Mouse (Mus musculus) forebrain, embryonic 10.5 days (tissue): ENCODE results near the gene Adgrf4. TPM values are rescaled to one million over a fixed set of nuclear protein-coding genes. Genes with fewer than 3 reads are reported as not detected.

Source experiments
- DNase-seq: peaks from one replicate; pipeline ENCODE4 v3.0.0-alpha.2; 2017; ENCODE audit warnings: low spot score; ENCODE audit errors: extremely low spot score
- H3K27ac ChIP-seq: fragments of 300-500 bp; sonication (generic); 2 replicates; pipeline ENCODE4 v1.5.1; 2016; ENCODE audit warnings: mild to moderate bottlenecking
- H3K27me3 ChIP-seq: fragments of 300-500 bp; sonication (generic); 2 replicates; pipeline ENCODE4 v1.6.1; 2016; ENCODE audit warnings: mild to moderate bottlenecking; ENCODE audit not compliant: poor library complexity, severe bottlenecking
- H3K36me3 ChIP-seq: fragments of 300-500 bp; sonication (generic); replicated peaks from 2 replicates; pipeline ENCODE4 v1.6.1; 2016; ENCODE audit warnings: mild to moderate bottlenecking, moderate library complexity
- H3K4me1 ChIP-seq: fragments of 300-500 bp; sonication (generic); 2 replicates; pipeline ENCODE4 v1.6.1; 2016
- H3K4me3 ChIP-seq: fragments of 300-500 bp; sonication (generic); 2 replicates; pipeline ENCODE4 v1.5.1; 2016; ENCODE audit warnings: mild to moderate bottlenecking, moderate library complexity
- H3K9me3 ChIP-seq: fragments of 300-500 bp; sonication (generic); 2 replicates; pipeline ENCODE4 v1.6.1; 2016; ENCODE audit warnings: mild to moderate bottlenecking, moderate library complexity
- WGBS: fragments of 180-500 bp; shearing (Covaris S2); methylation state at CpG from one replicate; pipeline ENCODE4 v1.1.7; 2016; 5-methylcytosine and 5-hydroxymethylcytosine counted together
- polyA plus RNA-seq: library from polyadenylated mRNA; unstranded; fragments of >200 nt; fragmentation: Nextera tagmentation; extraction: Ambion mirVana; gene quantifications from 2 replicates; pipeline ENCODE4 v1.2.1, GENCODE M21; 2016

Adgrf4 gene
- polyA plus RNA-seq, 1 experiment from 2014 or later = not detected

DNA sequence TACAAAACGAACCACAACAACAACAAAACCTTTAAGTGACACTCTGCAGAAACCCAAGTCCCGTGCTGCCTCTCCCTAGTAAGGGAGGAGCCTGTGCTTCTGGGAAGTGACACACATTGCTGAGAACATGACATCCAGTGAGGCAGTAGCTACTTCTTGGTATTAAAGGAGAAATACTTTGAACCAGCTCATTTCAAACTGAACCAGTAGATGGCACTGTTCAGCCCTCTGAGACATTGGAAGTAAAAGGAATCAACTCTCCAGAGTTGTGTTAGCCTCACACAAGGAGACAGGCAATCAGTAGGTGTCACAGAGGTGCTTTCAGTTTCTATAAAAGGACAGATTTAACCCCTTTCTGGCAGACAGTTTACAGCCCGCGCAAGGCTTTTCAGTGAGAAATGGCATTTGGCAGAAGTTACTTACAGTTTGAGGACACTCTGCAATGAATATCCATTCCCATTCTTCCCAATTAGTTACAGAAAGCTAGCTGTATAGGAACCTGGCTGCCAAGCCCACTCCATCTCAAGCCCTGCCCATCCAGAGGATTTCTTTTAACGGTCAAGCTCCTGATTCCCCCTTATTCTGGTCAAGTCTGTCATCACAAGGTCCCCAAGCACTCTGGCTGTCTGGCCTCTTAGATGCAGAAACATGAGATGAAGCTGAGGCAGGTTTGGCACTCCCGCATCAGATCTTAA lies 78.9 kb downstream of the Adgrf4 start:
- no peak overlapping the region for H3K4me3 ChIP-seq
- DNase-seq = peak; percentile 17
- no peaks in the 10 kb centered on the region for H3K9me3 ChIP-seq
- no peak overlapping the region for H3K27ac ChIP-seq
- H3K27me3 ChIP-seq = no peaks in the 10 kb centered on the region
- WGBS = 39% methylated on average over 6 of the region's 6 CpGs
- H3K4me1 ChIP-seq = peaks cover 17% of the 10 kb centered on the region
- H3K36me3 ChIP-seq = no peaks in the 10 kb centered on the region

DNA sequence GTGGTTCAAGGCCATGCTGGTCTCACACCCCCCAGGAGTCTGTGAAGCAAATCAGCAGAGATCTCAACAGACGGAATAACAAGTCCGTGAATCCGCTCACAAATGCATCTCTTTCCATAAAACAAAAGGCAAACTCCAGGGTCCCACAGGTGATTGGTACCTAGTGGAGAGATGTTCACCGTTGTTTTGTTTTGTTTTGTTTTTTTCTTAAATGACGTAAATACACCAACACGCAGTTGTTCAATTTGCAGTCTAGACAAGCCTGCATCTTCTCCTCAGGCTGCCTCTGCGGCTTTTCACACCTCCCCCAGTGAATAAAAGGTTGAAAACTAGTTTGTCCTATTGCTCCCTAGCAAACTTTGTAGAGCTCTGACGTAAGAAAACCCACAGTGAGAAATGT lies 80.8 kb downstream of the Adgrf4 start, which contains the start of gene Opn5:
Gene Opn5 (minus strand): TSS at position 101 of the 400 bp plus-strand sequence.
- Histone ChIP-seq H3K27me3 (no peaks in the 10 kb centered on the region), H3K9me3 (no peaks in the 10 kb centered on the region), H3K4me1 (peaks cover 28% of the 10 kb centered on the region), H3K36me3 (no peaks in the 10 kb centered on the region), H3K4me3 (no peak within 1 kb of the TSS), H3K27ac (no peak within 1 kb of the TSS)
- WGBS = 86% methylated on average over 8 of the region's 8 CpGs
- no peak for DNase-seq

DNA sequence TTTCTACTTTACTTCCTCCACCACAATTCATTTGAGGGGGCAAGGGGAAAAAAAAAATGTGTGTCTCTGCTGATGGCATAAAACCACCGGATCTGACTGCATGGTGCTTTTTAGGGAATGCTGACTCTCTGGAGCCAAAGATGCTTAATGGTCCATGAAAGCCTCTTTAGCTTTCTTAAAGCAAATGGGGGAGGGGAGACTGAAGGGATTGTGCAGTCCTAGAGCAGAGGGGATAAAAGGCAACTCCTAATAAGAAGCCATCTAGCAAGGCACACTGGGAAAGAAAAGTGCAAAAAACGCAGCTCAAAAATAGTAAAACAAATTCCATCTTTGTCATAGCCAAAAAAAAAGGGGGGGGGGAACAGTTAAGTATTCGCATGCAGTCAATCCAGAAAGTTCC lies 83.8 kb downstream of the Adgrf4 start:
- no peak for DNase-seq
- 25% methylated on average over 3 of the region's 3 CpGs for WGBS
- Histone ChIP-seq H3K36me3 (no peaks in the 10 kb centered on the region), H3K4me3 (no peak overlapping the region), H3K4me1 (peaks cover 28% of the 10 kb centered on the region), H3K9me3 (no peaks in the 10 kb centered on the region), H3K27me3 (no peaks in the 10 kb centered on the region), H3K27ac (0 out of 2 replicates have a peak overlapping the region, but pooled peaks have one; percentile 20)

Other genes starting within 250 kb of the Adgrf4 start
- not detected in 2 replicates for gene Opn5, start 80.9 kb downstream of the Adgrf4 start, polyA plus RNA-seq
- 0.09 TPM in 1 of 2 replicates, not detected in the other for gene Adgrf2, start 49.9 kb upstream of the Adgrf4 start, polyA plus RNA-seq
- 12.8 and 13.3 TPM in 2 replicates for gene Cd2ap, start 184.4 kb upstream of the Adgrf4 start, polyA plus RNA-seq